In the genomic region with DNA sequence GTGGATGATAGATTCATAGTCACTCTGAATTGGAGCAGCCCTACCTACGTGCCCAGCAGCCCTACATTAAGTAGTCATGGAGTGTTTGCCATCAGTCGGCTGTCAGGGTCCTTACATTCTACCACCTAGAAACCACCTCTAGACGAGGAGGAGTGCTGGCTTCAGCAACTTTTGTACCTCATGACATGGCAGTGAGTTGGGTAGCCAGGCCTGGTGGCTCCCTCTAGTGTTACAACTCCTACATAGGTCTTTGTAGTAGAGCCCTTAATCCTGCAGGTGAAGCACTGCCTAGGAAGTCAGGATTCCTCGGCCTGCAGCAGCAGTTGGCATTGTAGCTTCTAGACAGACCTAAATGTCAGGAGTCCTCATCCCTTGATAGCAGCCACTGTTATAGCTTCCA, we compare ENCODE assay signal across 1 mouse cellular context.
TF ChIP-seq lines count a peak whose summit lies in the region.

No protein-coding gene starts in this region.

TF ChIP-seq in CH12.LX, 34 proteins besides CTCF, POLR2A, EP300 and RAD21 (continued from another document):
- TF ChIP-seq USF2 (conservative IDR thresholded peaks at IDR 0.05; ENCODE audit: low read depth, low read length) (no peak), TBP (conservative IDR thresholded peaks at IDR 0.05; ENCODE audit: low read depth, low read length) (no peak), IRF4 (IDR thresholded peaks at IDR 0.05; ENCODE audit: low read depth, low read length) (no peak), ZC3H11A (IDR thresholded peaks at IDR 0.05; ENCODE audit: low read depth, low read length) (peak; percentile 69), GABPA (IDR thresholded peaks at IDR 0.05; ENCODE audit: insufficient replicate concordance, low read depth, low read length) (no peak), BHLHE40 (IDR thresholded peaks at IDR 0.05; ENCODE audit: low read depth, low read length) (no peak), ETS1 (conservative IDR thresholded peaks at IDR 0.05; ENCODE audit: low read depth, low read length) (no peak), ZKSCAN1 (IDR thresholded peaks at IDR 0.05; ENCODE audit: borderline replicate concordance, low read depth, low read length) (no peak), SIN3A (IDR thresholded peaks at IDR 0.05; ENCODE audit: low read length) (0 out of 2 replicates have a peak, but pooled peaks have one; percentile 34), MEF2A (IDR thresholded peaks at IDR 0.05; ENCODE audit: borderline replicate concordance, low read depth, low read length) (no peak), MXI1 (IDR thresholded peaks at IDR 0.05; ENCODE audit: low read depth, low read length) (no peak), JUND (conservative IDR thresholded peaks at IDR 0.05; ENCODE audit: low read depth, low read length) (no peak), CHD2 (IDR thresholded peaks at IDR 0.05; ENCODE audit: low read length) (no peak), JUN (IDR thresholded peaks at IDR 0.05; ENCODE audit: insufficient read depth, low read depth, low read length) (no peak), MAX (IDR thresholded peaks at IDR 0.05; ENCODE audit: low read length) (no peak)
